Mouse (Mus musculus): Measurements from ENCODE around the gene Tnrc6b.

DNA sequence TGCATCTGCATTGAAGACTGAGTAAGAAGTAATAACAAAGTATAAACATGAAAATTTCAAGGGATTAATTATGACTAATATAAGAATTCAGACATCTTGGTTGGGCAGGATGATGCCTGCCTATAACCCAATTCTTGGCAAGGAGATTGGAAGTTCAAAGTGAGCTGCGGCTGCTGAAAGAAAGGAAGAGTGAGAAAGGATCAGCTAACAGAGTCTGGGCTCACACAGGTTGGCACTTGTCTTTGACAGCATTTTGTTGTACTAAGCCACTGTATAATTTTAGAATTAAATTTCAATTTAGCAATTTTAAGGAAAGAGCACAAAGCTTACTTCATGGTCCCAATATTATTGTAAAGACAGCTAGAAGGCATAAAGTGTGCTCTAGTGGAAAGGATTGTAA lies 150.2 kb downstream of the Tnrc6b start:
- TF ChIP-seq POLR2A (IDR thresholded peaks at IDR 0.05; ENCODE audit: borderline replicate concordance, control insufficient read depth, low read depth, low read length), result no peak
- no peak for TF ChIP-seq CTCF (IDR thresholded peaks at IDR 0.05; ENCODE audit: control insufficient read depth, insufficient read depth, low read length)

Measured in bone marrow, adult 2 months (tissue).